Mouse (Mus musculus) liver, adult 2 months (tissue): Measurements from ENCODE around the gene Heca. TPM values are rescaled to one million over a fixed set of nuclear protein-coding genes. Genes with fewer than 3 reads are reported as not detected.

Source experiments
- DNase-seq: peaks from one replicate; pipeline ENCODE4 v3.0.0-alpha.2; 2011; ENCODE audit warnings: low read depth, low spot score; ENCODE audit errors: extremely low read depth
- H3K27ac ChIP-seq: fragments of 200-500 bp; replicated peaks from 2 replicates; pipeline ENCODE4 v1.5.1; 2012; ENCODE audit warnings: low read depth, mild to moderate bottlenecking, control low read depth, inconsistent platforms, low read length; ENCODE audit not compliant: insufficient read depth
- H3K27me3 ChIP-seq: fragments of 200-500 bp; 2 replicates; pipeline ENCODE4 v1.6.1; 2012; ENCODE audit warnings: mild to moderate bottlenecking, moderate library complexity, low read length, inconsistent platforms; ENCODE audit not compliant: control insufficient read depth, insufficient read depth
- H3K36me3 ChIP-seq: fragments of 200-500 bp; 2 replicates; pipeline ENCODE4 v1.6.1; 2012; ENCODE audit warnings: low read length, inconsistent platforms; ENCODE audit not compliant: control insufficient read depth, insufficient read depth
- H3K4me1 ChIP-seq: fragments of 200-500 bp; 2 replicates; pipeline ENCODE4 v1.6.1; 2011; ENCODE audit warnings: low read length; ENCODE audit not compliant: control insufficient read depth, insufficient read depth
- H3K4me3 ChIP-seq: fragments of 200-500 bp; 2 replicates; pipeline ENCODE4 v1.5.1; 2011; ENCODE audit warnings: low read depth, mild to moderate bottlenecking, control low read depth, low read length, moderate library complexity; ENCODE audit not compliant: insufficient read depth
- H3K79me2 ChIP-seq: fragments of 200-500 bp; 2 replicates; pipeline ENCODE4 v1.6.1; 2012; ENCODE audit warnings: inconsistent platforms, mild to moderate bottlenecking, low read length, moderate library complexity; ENCODE audit not compliant: control insufficient read depth, insufficient read depth
- H3K9ac ChIP-seq: fragments of 200-500 bp; 2 replicates; pipeline ENCODE4 v1.6.1; 2012; ENCODE audit warnings: low read depth, mild to moderate bottlenecking, control low read depth, inconsistent platforms, low read length
- CTCF ChIP-seq: fragments of 200-500 bp; IDR thresholded peaks from 2 replicates; pipeline ENCODE4 v1.5.1; 2011; ENCODE audit warnings: low read depth, low read length, control low read depth
- POLR2A ChIP-seq: fragments of 200-500 bp; IDR thresholded peaks from 2 replicates; pipeline ENCODE4 v1.6.1; 2011; ENCODE audit warnings: low read length, control low read depth; ENCODE audit not compliant: insufficient read depth; ENCODE audit errors: extremely low read depth
- WGBS: fragments of 180-500 bp; shearing (Covaris S2); methylation state at CpG from one replicate; pipeline ENCODE4 v1.1.7; 2018; 5-methylcytosine and 5-hydroxymethylcytosine counted together
- polyA plus RNA-seq: library from polyadenylated mRNA; depleted of rRNA; stranded (reverse); fragments of >200 nt; gene quantifications from 2 replicates; pipeline ENCODE4 v1.2.3, GENCODE M21; 2012; rRNA removed
- total RNA-seq: library from RNA; depleted of rRNA; stranded (reverse); fragments of >200 nt; gene quantifications from 2 replicates; pipeline ENCODE4 v1.2.3, GENCODE M21; 2014; rRNA removed

Gene Heca
- total RNA-seq (25.2 and 27.9 TPM in 2 replicates), polyA plus RNA-seq (7.5 and 15.1 TPM in 2 replicates)

DNA sequence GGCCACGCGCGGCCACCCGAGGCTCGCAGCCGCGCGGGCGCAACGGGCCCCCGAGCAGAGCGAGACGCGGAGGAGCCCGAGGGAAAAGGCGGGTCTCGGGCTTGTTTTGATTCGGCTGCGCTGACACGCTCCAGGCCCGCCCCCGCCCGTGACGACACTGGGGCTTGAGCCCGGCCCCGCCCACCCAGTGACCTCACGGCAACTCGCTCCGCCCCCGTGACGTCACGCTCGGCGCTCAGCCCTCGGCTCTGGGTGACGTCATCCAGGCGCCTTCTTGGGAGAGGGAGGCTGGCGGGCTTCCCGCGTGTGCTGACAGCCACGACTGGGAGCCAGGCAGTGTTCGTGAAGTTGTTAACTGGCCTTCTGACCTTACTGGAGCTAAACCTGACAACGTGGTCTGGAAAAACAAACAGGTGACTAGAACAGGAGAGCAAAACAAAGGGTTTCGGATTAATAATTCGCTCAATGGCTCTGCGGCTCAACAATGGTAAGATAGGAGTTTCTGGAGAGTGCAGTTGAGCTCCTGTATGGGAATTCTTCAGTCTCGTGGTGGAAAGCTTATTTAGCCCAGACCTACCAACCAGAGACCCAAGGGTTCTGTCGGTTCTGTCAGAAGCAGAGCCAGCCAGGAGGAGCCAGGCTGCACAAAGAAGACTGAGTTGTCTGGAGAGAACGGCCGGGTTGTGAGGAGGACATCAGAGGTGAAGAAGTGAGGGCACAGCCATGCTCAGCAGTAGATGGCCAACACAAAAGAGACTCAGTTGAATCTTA is at the start of gene Heca:
Gene Heca (minus strand): TSS at position 108 of the 771 bp plus-strand sequence.
- peak within 1 kb of the TSS; percentile 78 for H3K27ac ChIP-seq
- peaks cover 6% of the 10 kb centered on the region; the same call in 1 of the 2 replicates for H3K4me1 ChIP-seq
- peaks cover 5% of the 10 kb centered on the region for H3K36me3 ChIP-seq
- 2% methylated on average over 50 of the region's 50 CpGs for WGBS
- H3K27me3 ChIP-seq: no peaks in the 10 kb centered on the region
- H3K9ac ChIP-seq: peak within 1 kb of the TSS; percentile 92
- H3K79me2 ChIP-seq: peaks cover 7% of the 10 kb centered on the region; the same call in 1 of the 2 replicates
- TF ChIP-seq CTCF (no peak), POLR2A (peak; percentile 62; the same call in 1 of the 2 replicates)
- peak; percentile 93 for DNase-seq
- H3K4me3 ChIP-seq: peak within 1 kb of the TSS; percentile 81

DNA sequence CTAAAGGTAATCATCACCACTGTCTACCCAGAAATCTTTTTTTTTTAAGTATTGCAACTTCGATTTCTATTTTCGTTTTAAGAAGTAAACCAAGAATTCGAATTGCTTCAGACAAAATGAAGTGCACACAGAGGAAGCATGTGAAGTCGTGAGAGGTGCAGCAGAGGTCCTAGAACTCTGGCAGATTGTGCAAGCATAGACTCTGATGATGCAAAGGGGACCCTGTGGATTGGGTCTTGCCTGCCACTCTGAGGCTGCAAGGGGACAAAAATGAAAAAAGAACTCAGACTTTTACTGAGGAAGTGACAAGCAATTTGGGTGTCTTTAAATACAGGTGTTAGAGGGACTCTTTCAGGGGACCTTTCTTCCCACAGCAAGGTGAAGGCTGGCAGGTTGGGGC is 42.7 kb upstream of the Heca start:
- no peak for DNase-seq
- Histone ChIP-seq H3K36me3 (no peaks in the 10 kb centered on the region), H3K27ac (no peak overlapping the region)

DNA sequence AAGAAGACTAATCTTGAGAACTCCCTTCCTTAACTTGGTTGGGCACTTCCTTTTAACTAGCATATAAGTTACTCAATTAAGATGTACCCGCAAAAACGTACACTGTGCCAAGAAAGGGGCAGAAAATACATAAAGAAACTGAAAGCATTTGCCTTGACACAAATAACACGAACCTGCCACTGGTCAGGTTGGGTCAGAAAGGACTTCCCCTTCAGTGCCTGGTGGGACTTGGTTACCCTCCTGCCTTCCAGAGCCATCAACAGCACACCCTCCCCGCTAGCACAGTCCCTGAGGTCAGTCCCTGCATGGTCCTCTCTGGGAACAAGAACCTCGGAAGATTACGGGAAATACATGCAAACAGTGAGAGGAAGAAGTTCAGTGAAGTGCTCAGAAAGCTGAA is 41.3 kb upstream of the Heca start:
- no peak overlapping the region for H3K4me3 ChIP-seq
- no peaks in the 10 kb centered on the region for H3K27me3 ChIP-seq
- no peak for TF ChIP-seq CTCF
- no peak for TF ChIP-seq POLR2A
- no peak overlapping the region for H3K27ac ChIP-seq
- H3K4me1 ChIP-seq: no peaks in the 10 kb centered on the region
- no peak overlapping the region for H3K9ac ChIP-seq
- 55% methylated on average over 6 of the region's 6 CpGs for WGBS
- H3K36me3 ChIP-seq: no peaks in the 10 kb centered on the region
- no peaks in the 10 kb centered on the region for H3K79me2 ChIP-seq
- DNase-seq: no peak

More for the DNA sequence above, 42.7 kb upstream of the Heca start:
- Histone ChIP-seq H3K4me3 (no peak overlapping the region), H3K9ac (no peak overlapping the region), H3K27me3 (no peaks in the 10 kb centered on the region), H3K79me2 (no peaks in the 10 kb centered on the region), H3K4me1 (no peaks in the 10 kb centered on the region)
- TF ChIP-seq CTCF (no peak), POLR2A (no peak)
- WGBS: 74% methylated on average over 4 of the region's 4 CpGs

DNA sequence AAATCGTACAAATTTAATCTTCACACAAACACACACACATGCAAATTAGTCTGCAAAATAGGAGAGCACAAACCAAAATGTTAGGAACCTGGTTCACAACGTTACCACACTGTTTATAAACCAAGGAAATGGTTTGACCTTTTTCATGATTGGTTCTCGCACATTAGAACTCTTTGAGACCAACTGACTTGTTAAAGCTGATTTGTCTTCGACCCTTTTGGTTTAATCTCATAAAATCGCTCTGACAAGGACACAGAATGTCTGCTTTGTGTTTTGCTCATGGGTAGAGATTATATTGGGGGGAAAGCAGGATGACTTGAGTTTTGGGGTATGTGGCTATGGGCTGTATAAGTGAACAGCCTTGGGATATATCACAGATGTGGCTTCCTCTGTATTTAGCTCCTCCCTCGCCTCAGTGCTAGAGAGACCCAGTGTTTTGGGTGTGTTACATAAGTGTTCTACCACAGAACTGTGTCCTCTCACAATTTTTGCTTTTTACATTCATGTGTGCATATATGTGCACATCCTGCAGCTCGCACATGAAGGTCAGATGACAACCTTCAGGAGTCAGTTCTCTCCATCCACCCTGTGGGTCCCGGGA is 40.1 kb upstream of the Heca start:
- Histone ChIP-seq H3K27ac (no peak overlapping the region), H3K27me3 (no peaks in the 10 kb centered on the region), H3K36me3 (no peaks in the 10 kb centered on the region), H3K4me1 (no peaks in the 10 kb centered on the region), H3K79me2 (no peaks in the 10 kb centered on the region), H3K9ac (no peak overlapping the region), H3K4me3 (no peak overlapping the region)
- WGBS: 87% methylated on average over 8 of the region's 8 CpGs
- no peak for DNase-seq
- no peak for TF ChIP-seq POLR2A
- TF ChIP-seq CTCF: no peak

DNA sequence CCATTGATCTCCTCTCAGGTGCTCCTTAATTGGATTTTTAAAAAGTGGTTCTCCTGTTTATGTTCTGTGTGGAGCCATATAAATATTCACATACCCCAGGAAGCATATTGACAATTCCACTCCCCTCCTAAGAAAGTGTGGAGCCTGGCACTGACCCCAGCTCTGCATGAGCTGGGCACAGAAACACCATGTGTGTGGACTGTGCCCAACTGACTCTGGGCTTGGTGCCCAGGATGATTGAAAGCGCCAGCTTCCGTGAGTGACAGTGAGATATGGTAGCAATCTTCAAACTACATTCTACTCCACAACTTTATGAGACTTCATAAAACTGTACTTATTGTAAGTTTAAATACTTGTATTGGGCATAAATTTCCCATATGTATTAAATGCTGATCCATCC is 35.4 kb upstream of the Heca start:
- no peaks in the 10 kb centered on the region for H3K4me1 ChIP-seq
- WGBS: 34% methylated on average over 2 of the region's 2 CpGs
- peak; percentile 71 for DNase-seq

More for the DNA sequence above, 35.4 kb upstream of the Heca start:
- no peak overlapping the region for H3K9ac ChIP-seq
- no peaks in the 10 kb centered on the region for H3K36me3 ChIP-seq
- TF ChIP-seq POLR2A (no peak), CTCF (no peak)
- no peak overlapping the region for H3K27ac ChIP-seq
- H3K27me3 ChIP-seq: no peaks in the 10 kb centered on the region
- no peak overlapping the region for H3K4me3 ChIP-seq
- H3K79me2 ChIP-seq: no peaks in the 10 kb centered on the region
